Mouse (Mus musculus) thymus, adult 2 months (tissue): ENCODE results near the gene Sgk1. TPM values are rescaled to one million over a fixed set of nuclear protein-coding genes. Genes with fewer than 3 reads are reported as not detected.

ENCODE experiments used
- DNase-seq: peaks from one replicate; pipeline ENCODE4 v3.0.0; 2021
- H3K27ac ChIP-seq: fragments of 200-500 bp; 2 replicates; pipeline ENCODE4 v1.5.1; 2012; ENCODE audit warnings: low read length, control low read depth; ENCODE audit not compliant: control insufficient read depth, insufficient read depth
- H3K27me3 ChIP-seq: fragments of 200-500 bp; 2 replicates; pipeline ENCODE4 v1.6.1; 2012; ENCODE audit warnings: mild to moderate bottlenecking, low read length, moderate library complexity, mixed read lengths; ENCODE audit not compliant: control insufficient read depth, insufficient read depth
- H3K36me3 ChIP-seq: fragments of 200-500 bp; 2 replicates; pipeline ENCODE4 v1.6.1; 2012; ENCODE audit warnings: mild to moderate bottlenecking, low read length, moderate library complexity; ENCODE audit not compliant: control insufficient read depth, insufficient read depth
- H3K4me1 ChIP-seq: fragments of 200-500 bp; replicated peaks from 2 replicates; pipeline ENCODE4 v1.6.1; 2012; ENCODE audit warnings: low read length; ENCODE audit not compliant: control insufficient read depth, insufficient read depth
- H3K4me3 ChIP-seq: fragments of 200-500 bp; 2 replicates; pipeline ENCODE4 v1.5.1; 2012; ENCODE audit warnings: mild to moderate bottlenecking, low read length, control low read depth, moderate library complexity; ENCODE audit not compliant: control insufficient read depth, insufficient read depth
- CTCF ChIP-seq: fragments of 200-500 bp; IDR thresholded peaks from 2 replicates; pipeline ENCODE4 v1.5.1; 2012; ENCODE audit warnings: mild to moderate bottlenecking, control low read depth, low read length, moderate library complexity, borderline replicate concordance; ENCODE audit not compliant: control insufficient read depth, poor library complexity, insufficient read depth; ENCODE audit errors: extremely low read depth
- POLR2A ChIP-seq: fragments of 200-500 bp; IDR thresholded peaks from 2 replicates; pipeline ENCODE4 v1.6.1; 2012; ENCODE audit warnings: mild to moderate bottlenecking, low read length, control low read depth, moderate library complexity; ENCODE audit not compliant: control insufficient read depth, poor library complexity, insufficient read depth; ENCODE audit errors: extremely low read depth
- WGBS: fragments of 180-500 bp; shearing (Covaris S2); methylation state at CpG from one replicate; pipeline ENCODE4 v1.1.7; 2018; 5-methylcytosine and 5-hydroxymethylcytosine counted together
- polyA plus RNA-seq: library from polyadenylated mRNA; depleted of rRNA; stranded (reverse); fragments of >200 nt; gene quantifications from 2 replicates; pipeline ENCODE4 v1.2.3, GENCODE M21; 2012

Gene Sgk1
- polyA plus RNA-seq, 1 experiment = 18.7 TPM

DNA sequence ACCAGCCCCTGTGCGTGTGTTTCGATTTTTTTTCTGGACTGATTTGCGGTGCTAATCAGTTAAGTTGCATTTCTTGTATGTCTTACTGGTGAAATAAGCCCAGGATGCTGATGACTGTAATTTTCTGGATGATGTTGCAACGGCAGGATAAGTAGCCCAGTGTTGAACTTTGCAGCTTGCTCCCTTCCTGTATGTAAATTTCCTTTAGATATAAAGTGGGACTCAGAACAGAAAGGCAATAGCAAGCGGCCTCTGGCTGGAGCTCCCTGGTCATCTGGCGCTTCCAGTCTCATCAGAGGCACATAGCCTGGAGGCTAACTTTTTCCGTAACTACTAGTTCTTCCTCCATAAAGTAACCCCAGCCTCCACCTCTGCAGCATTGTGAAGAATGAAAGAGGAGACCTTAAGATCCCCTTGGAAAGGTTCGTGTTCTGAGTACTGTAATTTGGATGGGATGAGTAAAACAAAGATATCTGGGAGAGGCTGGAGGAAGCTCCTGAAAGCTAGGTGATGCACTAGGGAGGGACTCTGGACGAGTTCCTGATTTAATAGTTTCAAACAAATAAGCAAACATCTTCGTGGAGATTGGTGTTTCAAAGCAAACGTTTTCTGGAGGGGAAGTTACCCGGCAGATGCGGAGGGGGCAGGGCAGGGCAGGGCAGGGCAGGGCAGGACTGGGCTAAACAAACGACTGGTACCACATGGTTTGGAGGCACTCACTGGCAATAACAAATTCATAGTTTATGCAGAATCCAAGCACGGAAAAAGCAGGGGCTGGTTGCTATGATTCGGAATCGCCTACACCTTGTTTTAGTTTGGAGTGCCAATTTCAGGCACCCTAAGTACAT lies 110.2 kb downstream of the Sgk1 start:
- peaks cover 23% of the 10 kb centered on the region for H3K4me1 ChIP-seq
- no peaks in the 10 kb centered on the region for H3K27me3 ChIP-seq
- H3K36me3 ChIP-seq = peaks cover 13% of the 10 kb centered on the region
- no peak overlapping the region for H3K27ac ChIP-seq
- peak; percentile 51 for DNase-seq
- 11% methylated on average over 17 of the region's 17 CpGs for WGBS
- H3K4me3 ChIP-seq = peak overlapping the region; percentile 44; the same call in 1 of the 2 replicates
- no peak for TF ChIP-seq POLR2A
- no peak for TF ChIP-seq CTCF

DNA sequence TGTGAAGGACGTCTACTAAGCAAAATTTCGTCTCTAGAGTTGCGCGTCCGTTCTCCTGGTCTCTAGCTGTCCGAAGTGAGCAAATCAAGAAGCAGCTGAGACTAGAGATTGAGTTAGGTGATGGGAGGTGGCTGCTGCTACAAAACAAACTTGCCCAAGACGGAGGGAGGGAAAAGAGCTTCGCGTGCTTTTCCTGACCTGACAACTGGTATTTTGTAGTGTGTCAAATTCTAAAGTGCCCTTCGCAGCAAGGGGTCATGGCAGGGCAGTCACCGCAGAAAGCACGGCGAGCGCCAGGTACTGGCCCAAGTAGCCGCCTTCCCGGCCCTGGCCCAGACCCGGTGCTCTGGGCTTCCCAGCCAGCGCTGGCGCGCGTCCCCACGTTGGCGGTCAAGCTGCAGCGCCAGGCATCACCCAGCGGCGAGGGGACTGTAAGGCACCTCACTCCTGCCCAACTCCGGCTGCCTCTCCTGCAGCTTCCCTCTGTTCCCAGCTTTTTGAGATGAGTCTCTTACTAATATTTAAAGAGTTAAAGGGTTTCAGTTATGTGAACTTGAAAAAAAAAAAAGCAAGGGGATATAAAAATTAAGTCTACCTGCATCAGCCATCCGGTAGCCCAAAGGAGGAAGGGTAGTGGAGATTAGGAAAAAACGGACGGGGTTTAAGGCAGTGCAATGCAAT lies 111.0 kb downstream of the Sgk1 start:
- no peak overlapping the region for H3K27ac ChIP-seq
- no peaks in the 10 kb centered on the region for H3K27me3 ChIP-seq
- TF ChIP-seq POLR2A (no peak), CTCF (peak; percentile 61; the same call in 1 of the 2 replicates)
- H3K4me1 ChIP-seq = peaks cover 23% of the 10 kb centered on the region
- peaks cover 19% of the 10 kb centered on the region for H3K36me3 ChIP-seq
- DNase-seq = peak; percentile 73
- WGBS = 2% methylated on average over 30 of the region's 30 CpGs
- peak overlapping the region; percentile 38 for H3K4me3 ChIP-seq

GRCm38 (mm10) chr10:21993515-21994373 lies 111.8 kb downstream of the Sgk1 start:
- DNase-seq = peak; percentile 61
- peaks cover 27% of the 10 kb centered on the region for H3K36me3 ChIP-seq
- TF ChIP-seq CTCF = no peak
- no peak for TF ChIP-seq POLR2A
- H3K4me1 ChIP-seq = peaks cover 26% of the 10 kb centered on the region
- no peak overlapping the region for H3K27ac ChIP-seq
- H3K4me3 ChIP-seq = peak overlapping the region; percentile 94
- under 1% methylated on average over 60 of the region's 60 CpGs for whole genome bisulfite sequencing
- H3K27me3 ChIP-seq = no peaks in the 10 kb centered on the region

DNA sequence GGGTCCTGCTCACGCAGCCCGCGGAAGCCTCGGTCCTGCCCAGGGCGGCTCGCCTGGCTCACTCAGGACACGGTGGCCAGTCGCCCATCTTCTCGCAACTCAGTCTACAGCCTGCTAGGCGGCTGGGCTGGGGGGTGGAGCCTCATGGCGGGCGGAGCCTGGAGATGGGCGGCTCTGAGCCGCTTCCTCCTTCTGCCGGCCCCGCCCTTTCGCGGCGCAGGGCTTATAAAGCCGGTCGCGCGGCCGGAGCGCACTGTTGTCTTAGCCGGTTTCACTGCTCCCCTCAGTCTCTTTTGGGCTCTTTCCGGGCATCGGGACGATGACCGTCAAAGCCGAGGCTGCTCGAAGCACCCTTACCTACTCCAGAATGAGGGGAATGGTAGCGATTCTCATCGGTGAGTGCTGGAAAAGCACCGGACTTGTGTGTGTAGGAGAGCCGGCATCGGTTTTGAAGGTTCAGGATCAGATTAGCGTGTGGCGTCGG lies 112.5 kb downstream of the Sgk1 start:
- TF ChIP-seq CTCF (peak; percentile 53; the same call in 1 of the 2 replicates), POLR2A (peak; percentile 96)
- H3K4me1 ChIP-seq = peaks cover 31% of the 10 kb centered on the region
- peak; percentile 98 for DNase-seq
- H3K36me3 ChIP-seq = peaks cover 32% of the 10 kb centered on the region
- peak overlapping the region; percentile 94 for H3K4me3 ChIP-seq
- H3K27ac ChIP-seq = peak overlapping the region; percentile 72
- under 1% methylated on average over 40 of the region's 40 CpGs for WGBS
- no peaks in the 10 kb centered on the region for H3K27me3 ChIP-seq

GRCm38 (mm10) chr10:21995221-21995620 lies 113.2 kb downstream of the Sgk1 start:
- H3K27ac ChIP-seq = peak overlapping the region; percentile 72; the same call in 1 of the 2 replicates
- H3K27me3 ChIP-seq = no peaks in the 10 kb centered on the region
- peaks cover 31% of the 10 kb centered on the region for H3K4me1 ChIP-seq
- DNase-seq = peak; percentile 59
- H3K36me3 ChIP-seq = peaks cover 32% of the 10 kb centered on the region
- H3K4me3 ChIP-seq = no peak overlapping the region; the same call in 1 of the 2 replicates
- 5% methylated on average over 12 of the region's 12 CpGs for WGBS
- TF ChIP-seq CTCF = no peak
- TF ChIP-seq POLR2A = no peak
